Mouse (Mus musculus): ENCODE data around the gene Cab39. TPM values are rescaled to one million over a fixed set of nuclear protein-coding genes. Genes with fewer than 3 reads are reported as not detected.
A peak's percentile ranks its signal among the peaks of the same experiment; 100 is the strongest.

Cab39 gene
- total RNA-seq, 2 experiments from 2014 or later = 110 to 111 TPM

- no peak for DNase-seq
- intact Hi-C loops (cut with DNase I) = loop anchor here (5.0 kb wide), 1 partner anchor 45 kb away; no protein-coding TSS in a partner anchor
These were observed 103.8 kb downstream of the Cab39 start for GRCm38 (mm10) chr1:85896781-85897700.

GRCm38 (mm10) chr1:85897901-85898760 lies 104.9 kb downstream of the Cab39 start:
- intact Hi-C loops (cut with DNase I) = loop anchor here (5.0 kb wide), 1 partner anchor 46 kb away; no protein-coding TSS in a partner anchor
- DNase-seq = no peak

- intact Hi-C loops (cut with DNase I) = loop anchor here (5.0 kb wide), 1 partner anchor 47 kb away; no protein-coding TSS in a partner anchor
- no peak for DNase-seq
These were observed 105.6 kb downstream of the Cab39 start for GRCm38 (mm10) chr1:85898761-85899387.

GRCm38 (mm10) chr1:85899388-85899761 lies 106.1 kb downstream of the Cab39 start:
- intact Hi-C loops (cut with DNase I) = loop anchor here (5.0 kb wide), 1 partner anchor 47 kb away; no protein-coding TSS in a partner anchor

GRCm38 (mm10) chr1:85900521-85901333 lies 107.5 kb downstream of the Cab39 start:
- intact Hi-C loops (cut with DNase I) = no loop called here
- peak in 1 of 2 experiments; percentile 28 for DNase-seq

More at GRCm38 (mm10) chr1:85899388-85899761, 106.1 kb downstream of the Cab39 start:
- DNase-seq = no peak

Small RNA genes lying within 50 kb of the gene (microRNA-seq; reads per million reads assigned to microRNA genes)
- 0 reads per million in 2 experiments for gene Gm25472 (ENCODE audit: borderline number of aligned reads in 2 of 2)
- 0 reads per million in 2 experiments for gene Mir8096 (ENCODE audit: borderline number of aligned reads in 2 of 2)

Other genes with a start within 250 kb of the Cab39 start
- not detected for gene G530012D18Rik, start 217.8 kb upstream of the Cab39 start, total RNA-seq (2021)
- gene Sp110, start 194.6 kb upstream of the Cab39 start, total RNA-seq (2021) = 1 to 10 TPM; 3.6 to 4.8 TPM
- gene Sp140, start 193.1 kb upstream of the Cab39 start, total RNA-seq (2021) = 1 to 10 TPM; 2.6 to 3.3 TPM
- gene Sp100, start 143.5 kb upstream of the Cab39 start, total RNA-seq (2021) = 10 to 100 TPM; 15.5 to 31.8 TPM
- under 1 TPM; 0.24 to 0.36 TPM for gene A630001G21Rik, start 14.8 kb upstream of the Cab39 start, total RNA-seq (2021)
- 10 to 100 TPM; 61.5 to 66.5 TPM for gene Itm2c, start 100.8 kb downstream of the Cab39 start, total RNA-seq (2021)
- gene 4933407L21Rik, start 135.0 kb downstream of the Cab39 start, total RNA-seq (2021) = not detected
- not detected for gene Gpr55, start 167.6 kb downstream of the Cab39 start, total RNA-seq (2021)
- gene Spata3, start 223.4 kb downstream of the Cab39 start, total RNA-seq (2021) = not detected